Mouse (Mus musculus) hindbrain, embryonic 14.5 days (tissue): ENCODE data around the gene Rpap3. TPM values are rescaled to one million over a fixed set of nuclear protein-coding genes. Genes with fewer than 3 reads are reported as not detected.

Experiments
- ATAC-seq: fragments of 200-750 bp; cut with Nextera tagmentation; 2 replicates; pipeline ENCODE4 v1.8.0; 2017; ENCODE audit warnings: moderate number of reproducible peaks, mild to moderate bottlenecking, moderate TSS enrichment, moderate library complexity; ENCODE audit not compliant: low FRiP score
- DNase-seq: peaks from one replicate; pipeline ENCODE4 v3.0.0-alpha.2; 2015; ENCODE audit warnings: low spot score
- H3K27ac ChIP-seq: fragments of 300-500 bp; sonication (generic); 2 replicates; pipeline ENCODE4 v1.5.1; 2014; ENCODE audit warnings: mild to moderate bottlenecking, moderate library complexity
- H3K27me3 ChIP-seq: fragments of 300-500 bp; sonication (generic); 2 replicates; pipeline ENCODE4 v1.6.1; 2014; ENCODE audit warnings: mild to moderate bottlenecking, low read length, mixed read lengths; ENCODE audit not compliant: control insufficient read depth, insufficient read depth
- H3K36me3 ChIP-seq: fragments of 300-500 bp; sonication (generic); replicated peaks from 2 replicates; pipeline ENCODE4 v1.6.1; 2014; ENCODE audit not compliant: control insufficient read depth, insufficient read depth
- H3K4me1 ChIP-seq: fragments of 300-500 bp; sonication (generic); replicated peaks from 2 replicates; pipeline ENCODE4 v1.6.1; 2014; ENCODE audit warnings: antibody characterized with exemption, low read length, mixed read lengths; ENCODE audit not compliant: control insufficient read depth, insufficient read depth
- H3K4me2 ChIP-seq: fragments of 300-500 bp; sonication (generic); replicated peaks from 2 replicates; pipeline ENCODE4 v1.6.1; 2014; ENCODE audit warnings: mild to moderate bottlenecking, moderate library complexity
- H3K4me3 ChIP-seq: fragments of 300-500 bp; sonication (generic); replicated peaks from 2 replicates; pipeline ENCODE4 v1.5.1; 2014; ENCODE audit warnings: mild to moderate bottlenecking, low read length
- H3K9ac ChIP-seq: fragments of 300-500 bp; sonication (generic); 2 replicates; pipeline ENCODE4 v1.6.1; 2014
- H3K9me3 ChIP-seq: fragments of 300-500 bp; sonication (generic); 2 replicates; pipeline ENCODE4 v1.6.1; 2016; ENCODE audit warnings: low read length; ENCODE audit not compliant: control insufficient read depth
- WGBS: fragments of 180-500 bp; shearing (Covaris S2); extraction: QIAGEN DNeasy Blood & Tissue Kit; methylation state at CpG from one replicate; pipeline ENCODE4 v1.1.7; 2014; 5-methylcytosine and 5-hydroxymethylcytosine counted together
- polyA plus RNA-seq: library from polyadenylated mRNA; unstranded; fragments of >200 nt; fragmentation: Nextera tagmentation; extraction: Ambion mirVana; gene quantifications from 2 replicates; pipeline ENCODE4 v1.2.1, GENCODE M21; 2014

The Rpap3 gene
- polyA plus RNA-seq, 1 experiment from 2014 or later, result 45.6 TPM

DNA sequence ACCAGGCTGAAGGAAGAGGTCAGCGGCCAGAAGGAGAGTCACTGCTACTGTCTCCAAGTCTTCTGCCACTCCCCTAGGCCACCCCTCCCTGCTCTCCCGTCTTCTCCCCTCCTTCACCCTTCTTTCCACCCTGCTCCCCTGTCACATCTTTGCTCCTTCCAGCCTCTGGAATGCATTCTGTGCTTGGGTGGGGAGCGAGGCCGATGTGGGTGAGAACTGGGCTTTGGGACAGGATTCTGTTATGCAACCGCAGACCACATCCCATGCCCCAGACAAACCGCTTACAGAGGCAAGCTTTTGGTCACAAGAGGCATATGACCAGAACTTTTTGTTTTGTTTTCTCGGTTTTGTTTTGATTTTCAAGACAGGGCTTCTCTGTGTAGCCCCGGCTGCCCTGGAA lies 21.4 kb upstream of the Rpap3 start:
- H3K4me3 ChIP-seq, result no peak overlapping the region
- no peaks in the 10 kb centered on the region for H3K4me1 ChIP-seq
- DNase-seq (no peak), ATAC-seq (no peak)
- no peak overlapping the region for H3K9ac ChIP-seq
- no peak overlapping the region for H3K4me2 ChIP-seq
- H3K9me3 ChIP-seq, result no peaks in the 10 kb centered on the region
- 77% methylated on average over 8 of the region's 8 CpGs for WGBS
- no peaks in the 10 kb centered on the region for H3K36me3 ChIP-seq
- H3K27ac ChIP-seq, result no peak overlapping the region
- H3K27me3 ChIP-seq, result no peaks in the 10 kb centered on the region

DNA sequence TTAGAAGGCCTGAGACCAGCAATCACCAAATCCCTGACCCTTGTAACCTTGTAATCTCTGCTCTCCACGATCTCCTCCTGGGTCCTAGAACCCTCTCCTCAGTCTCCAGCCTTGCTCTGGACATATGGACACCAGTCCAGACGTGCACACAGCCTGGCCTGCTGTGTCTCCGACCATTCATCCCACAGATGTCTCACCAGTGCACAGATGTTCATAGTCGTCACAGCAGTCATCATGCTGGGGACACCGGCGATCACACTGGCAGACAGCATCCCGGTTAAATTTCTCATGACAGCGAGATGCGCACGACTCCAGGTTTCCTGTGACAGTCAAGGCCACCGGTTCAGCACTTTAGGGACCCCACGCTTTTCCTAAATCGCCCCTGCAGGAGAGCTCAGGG lies 20.7 kb upstream of the Rpap3 start:
- Histone ChIP-seq H3K4me2 (no peak overlapping the region), H3K9me3 (no peaks in the 10 kb centered on the region), H3K9ac (no peak overlapping the region), H3K27ac (no peak overlapping the region), H3K36me3 (no peaks in the 10 kb centered on the region), H3K27me3 (no peaks in the 10 kb centered on the region), H3K4me1 (no peaks in the 10 kb centered on the region), H3K4me3 (no peak overlapping the region)
- 75% methylated on average over 13 of the region's 13 CpGs for WGBS
- ATAC-seq (no peak), DNase-seq (no peak)

- H3K27ac ChIP-seq, result no peak overlapping the region
- H3K9ac ChIP-seq, result no peak overlapping the region
- H3K9me3 ChIP-seq, result no peaks in the 10 kb centered on the region
- WGBS, result 82% methylated on average over 6 of the region's 6 CpGs
- ATAC-seq, result no peak
- H3K4me1 ChIP-seq, result no peaks in the 10 kb centered on the region
- H3K27me3 ChIP-seq, result no peaks in the 10 kb centered on the region
- no peaks in the 10 kb centered on the region for H3K36me3 ChIP-seq
- DNase-seq, result no peak
- no peak overlapping the region for H3K4me2 ChIP-seq
- no peak overlapping the region for H3K4me3 ChIP-seq
Observed at GRCm38 (mm10) chr15:97725198-97725785, 19.7 kb upstream of the Rpap3 start.

GRCm38 (mm10) chr15:97724346-97725197 lies 18.9 kb upstream of the Rpap3 start:
- Histone ChIP-seq H3K27ac (no peak overlapping the region), H3K4me1 (no peaks in the 10 kb centered on the region), H3K4me3 (no peak overlapping the region), H3K4me2 (no peak overlapping the region), H3K9ac (no peak overlapping the region), H3K36me3 (no peaks in the 10 kb centered on the region), H3K27me3 (no peaks in the 10 kb centered on the region), H3K9me3 (no peaks in the 10 kb centered on the region)
- ATAC-seq (no peak), DNase-seq (no peak)
- 86% methylated on average over 17 of the region's 17 CpGs for WGBS

DNA sequence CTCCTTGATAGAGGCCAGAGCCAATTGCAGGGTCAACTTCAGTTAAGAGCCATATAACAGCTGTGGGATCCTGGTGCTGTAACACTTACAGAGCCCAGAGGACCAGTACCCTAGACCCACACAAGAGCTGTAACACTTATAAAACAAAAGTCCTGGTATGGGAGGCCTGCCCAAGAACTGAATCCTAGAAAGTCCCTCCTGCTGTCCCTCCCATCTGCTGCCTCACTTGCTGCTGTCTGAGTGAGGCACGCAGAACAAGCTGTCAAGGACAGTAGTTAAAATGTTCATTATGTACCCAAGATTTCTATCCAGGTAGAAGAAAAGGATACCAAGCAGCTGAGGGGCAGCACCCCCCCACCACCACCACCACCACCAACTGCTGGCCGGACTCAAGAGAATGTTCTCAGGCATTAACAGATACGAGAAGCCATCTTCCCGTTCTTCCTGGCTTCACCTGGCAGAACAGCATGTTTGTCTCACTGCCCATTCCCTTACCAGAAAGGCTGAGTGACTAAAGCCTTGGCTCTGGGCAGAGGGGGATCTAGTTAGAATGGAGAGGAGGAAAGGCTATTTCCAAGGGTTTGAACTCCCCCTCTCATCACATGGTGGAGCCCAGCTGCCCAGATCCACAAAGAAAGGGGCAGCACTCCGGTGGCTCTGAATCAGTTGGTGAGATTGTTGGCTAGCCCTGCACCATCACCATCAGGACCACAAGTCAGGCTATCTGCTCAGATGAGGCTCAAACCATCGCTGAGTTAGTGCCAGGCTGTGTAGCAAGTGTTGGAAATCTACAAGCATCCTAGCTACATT lies 18.1 kb upstream of the Rpap3 start:
- ATAC-seq (no peak), DNase-seq (no peak)
- no peak overlapping the region for H3K4me3 ChIP-seq
- H3K9me3 ChIP-seq, result no peaks in the 10 kb centered on the region
- no peak overlapping the region for H3K9ac ChIP-seq
- H3K36me3 ChIP-seq, result no peaks in the 10 kb centered on the region
- WGBS, result 84% methylated on average over 6 of the region's 6 CpGs
- no peak overlapping the region for H3K27ac ChIP-seq
- H3K27me3 ChIP-seq, result no peaks in the 10 kb centered on the region
- H3K4me2 ChIP-seq, result no peak overlapping the region
- H3K4me1 ChIP-seq, result no peaks in the 10 kb centered on the region

DNA sequence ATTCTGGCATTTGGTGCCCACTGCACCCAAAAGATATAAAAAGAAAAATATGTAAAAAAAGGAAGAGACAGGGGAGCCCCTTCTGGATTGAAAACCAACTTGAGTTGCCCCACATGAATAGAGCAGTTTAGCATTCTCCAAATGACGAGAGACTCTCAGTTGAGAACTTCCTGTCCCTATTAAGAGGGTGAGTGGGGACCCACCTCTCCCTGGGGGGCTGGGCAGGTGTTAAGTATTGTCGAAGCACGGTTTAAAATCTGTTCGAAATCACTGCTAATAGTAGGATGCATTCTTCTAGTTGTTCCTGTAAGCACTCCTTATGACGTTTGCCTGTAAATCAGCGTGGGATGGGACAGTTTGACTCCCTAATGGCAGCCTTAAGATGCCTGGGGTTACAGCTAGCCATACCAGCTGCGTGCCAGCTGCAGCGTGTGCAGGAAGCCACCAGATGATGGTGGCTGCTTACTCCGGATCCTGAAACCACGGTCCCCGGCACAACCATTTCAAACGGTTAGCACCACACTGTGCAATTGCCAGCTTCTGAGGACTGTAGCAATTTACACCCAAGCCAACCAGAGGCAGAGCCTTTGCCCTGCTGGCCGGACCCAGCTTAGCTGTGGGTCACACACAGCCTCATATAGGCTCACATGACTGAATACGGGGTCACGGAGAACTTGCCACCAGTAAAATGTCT lies 15.5 kb upstream of the Rpap3 start:
- H3K36me3 ChIP-seq, result no peaks in the 10 kb centered on the region
- WGBS, result 77% methylated on average over 15 of the region's 15 CpGs
- DNase-seq, result no peak
- no peak overlapping the region for H3K4me2 ChIP-seq
- H3K4me3 ChIP-seq, result no peak overlapping the region
- no peak overlapping the region for H3K27ac ChIP-seq
- no peak for ATAC-seq
- no peaks in the 10 kb centered on the region for H3K4me1 ChIP-seq
- H3K9me3 ChIP-seq, result no peaks in the 10 kb centered on the region
- H3K27me3 ChIP-seq, result no peaks in the 10 kb centered on the region
- H3K9ac ChIP-seq, result no peak overlapping the region

GRCm38 (mm10) chr15:97720026-97720675 lies 14.5 kb upstream of the Rpap3 start:
- Histone ChIP-seq H3K9ac (no peak overlapping the region), H3K36me3 (no peaks in the 10 kb centered on the region), H3K9me3 (no peaks in the 10 kb centered on the region), H3K27ac (no peak overlapping the region), H3K4me2 (no peak overlapping the region), H3K4me1 (no peaks in the 10 kb centered on the region), H3K27me3 (no peaks in the 10 kb centered on the region), H3K4me3 (no peak overlapping the region)
- DNase-seq (no peak), ATAC-seq (no peak)
- WGBS, result 83% methylated on average over 12 of the region's 12 CpGs

DNA sequence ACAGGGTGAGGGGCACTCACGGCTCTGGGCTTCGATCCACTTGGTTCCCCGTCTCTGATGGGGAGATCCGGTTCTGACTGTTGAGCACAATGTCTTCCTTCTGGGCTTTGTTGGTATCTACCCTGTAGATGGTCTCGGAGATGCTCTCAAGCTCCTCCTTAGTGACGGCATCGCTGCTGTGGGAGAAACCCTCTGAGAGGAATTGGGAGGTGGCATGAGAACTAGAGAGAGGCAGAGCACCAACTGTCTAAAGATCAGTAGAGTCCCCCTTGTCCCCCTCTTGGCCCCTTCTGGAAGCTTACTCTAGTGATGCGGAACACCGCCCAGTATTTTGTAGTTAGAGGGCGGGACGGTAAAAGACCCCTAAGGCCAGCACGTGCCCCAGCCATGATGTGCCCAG lies 13.9 kb upstream of the Rpap3 start:
- Histone ChIP-seq H3K36me3 (no peaks in the 10 kb centered on the region), H3K27ac (no peak overlapping the region), H3K4me2 (no peak overlapping the region), H3K9me3 (no peaks in the 10 kb centered on the region), H3K9ac (no peak overlapping the region), H3K4me3 (no peak overlapping the region), H3K4me1 (no peaks in the 10 kb centered on the region), H3K27me3 (no peaks in the 10 kb centered on the region)
- ATAC-seq (no peak), DNase-seq (no peak)
- WGBS, result 87% methylated on average over 12 of the region's 12 CpGs
